Mouse (Mus musculus) lung, adult 2 months (tissue): ENCODE measurements around the gene Angptl3.

Experiments used
- CTCF ChIP-seq: fragments of 200-500 bp; IDR thresholded peaks from 2 replicates; pipeline ENCODE4 v1.5.1; 2011; ENCODE audit warnings: mild to moderate bottlenecking, low read length, control low read depth; ENCODE audit not compliant: insufficient read depth
- POLR2A ChIP-seq: fragments of 200-500 bp; IDR thresholded peaks from 2 replicates; pipeline ENCODE4 v1.6.1; 2011; ENCODE audit warnings: low read depth, mild to moderate bottlenecking, control low read depth, low read length, borderline replicate concordance; ENCODE audit errors: extremely low read depth

DNA sequence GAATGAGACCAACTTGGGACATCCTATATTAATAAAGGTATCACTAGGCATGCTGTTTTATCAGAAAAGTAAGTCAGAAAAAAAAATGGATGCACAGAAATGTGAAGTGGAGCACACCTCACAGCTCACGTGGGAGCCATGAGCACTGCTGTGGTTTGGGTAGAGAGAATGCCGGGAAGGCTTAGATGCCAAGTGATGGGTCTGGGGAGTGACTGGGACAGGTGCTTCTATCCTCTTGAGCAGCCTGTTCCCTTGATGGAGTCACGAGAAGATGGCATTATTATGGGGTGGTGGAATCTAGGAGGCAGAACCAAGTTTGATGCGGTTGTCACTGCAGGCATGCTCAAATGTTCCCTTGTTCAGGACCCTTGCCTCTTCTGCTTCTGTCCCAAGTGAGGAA, 19.7 kb upstream of the Angptl3 start:
- TF ChIP-seq POLR2A (no peak), CTCF (no peak)
